Mouse (Mus musculus): ENCODE data around the gene Mael.
A peak's percentile ranks its signal among the peaks of the same experiment; 100 is the strongest.

Mael gene

DNA sequence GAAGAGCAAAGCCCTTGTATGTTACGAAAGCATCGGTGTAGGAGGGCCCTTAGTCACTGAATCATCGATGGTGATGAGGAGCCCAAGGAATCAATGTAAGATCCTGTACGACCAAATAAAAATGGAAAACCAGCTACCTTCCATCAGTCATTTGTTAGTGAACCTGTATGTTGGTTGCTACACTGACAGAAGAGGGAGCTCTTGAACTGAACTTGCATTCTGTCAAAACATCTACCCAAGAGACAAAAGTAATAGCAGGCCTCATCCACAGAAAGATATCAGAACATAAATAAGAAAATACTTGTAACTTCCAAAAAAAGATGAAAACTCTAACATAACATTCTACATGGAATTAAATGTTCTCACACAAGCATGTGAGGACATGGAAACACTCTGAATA lies 24.4 kb downstream of the Mael start:
- no peak for ATAC-seq (ENCODE audit: insufficient number of reproducible peaks, low FRiP score, low TSS enrichment)

DNA sequence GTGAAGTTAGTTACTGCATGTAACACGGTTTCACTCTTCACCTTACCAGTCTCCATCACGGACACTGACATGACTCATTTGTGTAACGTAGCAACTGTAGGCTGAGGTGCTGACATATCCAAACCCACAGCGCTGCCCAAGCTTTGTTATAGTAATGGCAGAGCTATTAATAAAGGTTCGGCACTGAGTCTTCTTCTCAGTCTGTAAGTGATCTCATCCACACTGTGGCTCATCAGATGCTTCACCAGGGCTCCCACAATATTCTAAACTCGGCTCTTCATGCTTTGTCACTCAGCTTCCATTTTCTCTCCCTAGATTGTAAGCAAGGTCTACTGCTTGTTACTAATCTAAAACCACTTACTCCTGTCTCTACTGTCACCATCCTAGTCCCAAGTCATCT lies 29.2 kb downstream of the Mael start:
- no peak for ATAC-seq (ENCODE audit: insufficient number of reproducible peaks, low FRiP score, low TSS enrichment)

DNA sequence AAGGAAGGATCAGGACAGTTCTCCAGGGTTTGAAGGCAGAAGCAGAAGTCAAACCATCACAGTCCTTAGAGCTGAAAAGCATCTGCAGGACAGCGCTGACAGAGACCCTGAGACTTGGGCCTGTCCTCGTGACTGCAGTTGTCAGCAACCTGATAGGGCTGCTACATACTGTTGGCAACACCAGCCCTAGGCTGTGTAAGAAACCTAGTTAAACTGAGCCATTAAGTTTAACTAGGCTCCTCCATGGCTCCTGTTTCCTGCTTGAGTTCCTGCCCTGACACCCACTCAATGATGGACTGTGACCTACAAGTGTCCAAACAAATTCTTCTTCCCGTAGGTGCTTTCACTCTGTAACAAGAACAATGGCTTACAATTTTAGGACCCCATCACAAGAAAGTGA lies 33.4 kb downstream of the Mael start:
- no peak for ATAC-seq (ENCODE audit: insufficient number of reproducible peaks, low FRiP score, low TSS enrichment)

DNA sequence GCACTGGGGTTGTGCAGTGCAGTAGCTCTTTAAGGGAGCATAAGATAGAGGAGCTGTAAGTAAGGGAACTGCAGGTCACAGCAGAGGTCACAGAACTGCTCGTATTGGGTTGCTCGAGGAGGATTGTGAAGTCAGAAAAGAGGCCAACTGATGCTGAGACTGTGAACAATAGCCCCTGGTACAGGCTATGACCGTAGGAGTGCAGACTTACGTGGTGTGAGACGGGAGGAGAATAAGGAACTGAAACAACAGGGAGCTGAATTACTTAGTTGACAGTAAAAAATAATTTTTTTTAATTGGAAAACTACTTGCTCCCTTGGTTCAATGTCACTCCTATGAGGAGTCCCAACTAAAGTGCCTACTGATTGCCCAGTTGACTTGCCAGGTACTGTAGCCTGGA lies 34.4 kb downstream of the Mael start:
- no peak for ATAC-seq (ENCODE audit: insufficient number of reproducible peaks, low FRiP score, low TSS enrichment)

DNA sequence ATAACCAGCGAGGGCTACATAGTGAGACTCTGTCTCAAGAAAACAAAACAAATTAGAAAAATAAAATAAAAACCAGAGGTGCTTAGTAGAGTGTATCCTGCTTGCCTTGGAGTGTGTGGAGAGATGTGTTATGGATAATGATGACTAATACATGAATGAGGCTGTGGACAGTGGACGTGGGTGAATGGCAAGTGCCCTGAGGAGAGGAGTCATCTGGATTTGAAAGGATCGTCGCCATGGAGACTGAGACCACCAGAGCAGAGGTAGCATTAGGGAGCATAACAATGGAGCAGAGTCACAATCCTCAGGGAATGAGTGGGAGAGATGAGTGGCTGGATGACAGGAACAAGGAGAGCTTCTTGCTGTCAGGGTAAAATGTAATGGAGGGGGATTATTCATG lies 48.7 kb downstream of the Mael start:
- ATAC-seq (ENCODE audit: insufficient number of reproducible peaks, low FRiP score, low TSS enrichment): no peak

DNA sequence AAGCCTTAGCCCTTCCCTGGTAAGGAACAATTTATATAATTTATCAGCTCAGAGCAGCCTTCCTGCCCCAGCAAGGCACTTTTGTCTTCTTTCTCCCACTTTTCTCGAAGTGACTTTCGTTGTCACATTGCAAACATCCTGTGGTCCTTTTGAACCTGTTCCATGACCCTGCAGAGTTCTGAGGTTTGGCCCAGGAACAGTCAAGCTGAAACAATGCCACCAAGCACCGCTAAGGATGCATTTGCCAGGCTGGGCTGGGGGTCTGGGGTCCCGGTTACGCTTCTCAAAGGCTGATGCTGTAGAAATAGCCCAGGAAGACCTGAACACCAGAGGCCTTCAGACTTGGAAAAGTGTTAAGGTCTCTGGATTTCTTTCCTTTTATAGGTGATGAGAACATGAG lies 53.2 kb downstream of the Mael start:
- ATAC-seq (ENCODE audit: insufficient number of reproducible peaks, low FRiP score, low TSS enrichment): no peak

DNA sequence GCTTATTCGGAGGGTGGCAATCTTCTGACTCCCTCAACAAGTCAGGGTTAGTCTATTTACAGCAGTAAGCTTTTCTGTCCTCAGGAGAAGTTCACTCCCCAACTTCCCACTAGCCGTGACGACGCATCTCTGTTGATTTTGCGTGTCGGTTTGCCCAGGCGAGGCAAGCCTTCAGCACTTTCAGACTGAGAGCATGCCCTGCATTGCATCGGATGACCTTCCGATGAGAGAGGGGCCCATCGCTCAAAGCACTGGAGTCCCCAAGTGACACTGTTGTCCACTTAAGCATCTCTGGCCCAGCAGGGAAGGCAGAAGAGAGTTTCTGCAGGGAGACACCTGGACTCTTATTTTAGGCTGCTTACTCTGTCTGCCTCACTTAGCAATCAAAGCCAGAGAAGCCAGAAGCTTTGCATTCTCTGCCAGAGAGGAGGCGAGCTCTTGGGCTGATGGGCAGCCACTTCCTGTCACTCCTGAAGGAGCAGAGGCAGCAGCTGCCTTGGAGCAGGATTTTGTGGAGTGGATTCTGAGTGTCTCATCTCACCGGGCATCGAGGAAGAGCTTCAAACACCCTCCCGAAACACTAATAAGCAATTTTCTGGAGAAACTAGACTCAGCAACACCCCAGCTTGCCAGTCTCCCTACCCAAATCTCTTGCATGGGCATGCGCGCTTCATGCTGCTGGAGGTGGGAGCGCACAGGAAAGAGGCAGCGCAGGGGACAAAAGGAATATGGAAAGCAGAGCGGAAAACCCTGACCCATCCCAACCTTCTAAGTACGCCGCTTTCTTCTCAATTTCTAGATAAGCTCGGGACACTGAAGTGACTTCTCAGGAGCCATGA lies 53.9 kb downstream of the Mael start:
- ATAC-seq (ENCODE audit: insufficient number of reproducible peaks, low FRiP score, low TSS enrichment): no peak

DNA sequence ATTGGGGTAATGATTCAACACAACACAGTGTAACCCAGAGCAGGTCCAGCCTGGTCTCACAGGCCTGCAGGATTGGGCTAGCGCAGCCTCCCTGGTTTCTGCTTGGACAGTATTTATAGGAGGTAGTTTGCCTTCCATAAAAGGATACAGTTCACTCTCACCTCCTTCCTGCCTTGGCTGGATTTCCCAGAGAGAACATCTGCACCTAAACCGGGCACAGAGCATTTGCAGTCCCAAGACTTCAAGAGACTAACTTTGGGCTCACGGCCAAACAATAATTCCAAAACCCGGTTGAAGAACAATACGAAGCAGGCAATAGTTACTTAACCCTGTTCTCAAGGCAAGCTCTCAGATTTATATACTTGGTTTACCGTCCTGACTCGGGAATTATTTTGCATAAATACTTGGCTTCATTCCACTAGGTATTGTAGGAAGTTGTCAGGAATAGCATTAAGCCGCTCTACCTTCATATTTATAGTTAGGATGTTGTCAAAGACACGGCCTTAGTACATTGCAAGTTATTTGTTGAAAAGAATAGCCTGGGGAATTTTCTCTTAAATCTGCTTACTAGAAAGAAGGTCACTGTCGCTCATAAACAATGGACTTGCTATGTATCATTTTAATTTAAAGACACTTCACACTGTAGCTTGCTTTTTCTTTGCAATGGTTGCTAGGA lies 55.5 kb downstream of the Mael start:
- no peak for ATAC-seq (ENCODE audit: insufficient number of reproducible peaks, low FRiP score, low TSS enrichment)

DNA sequence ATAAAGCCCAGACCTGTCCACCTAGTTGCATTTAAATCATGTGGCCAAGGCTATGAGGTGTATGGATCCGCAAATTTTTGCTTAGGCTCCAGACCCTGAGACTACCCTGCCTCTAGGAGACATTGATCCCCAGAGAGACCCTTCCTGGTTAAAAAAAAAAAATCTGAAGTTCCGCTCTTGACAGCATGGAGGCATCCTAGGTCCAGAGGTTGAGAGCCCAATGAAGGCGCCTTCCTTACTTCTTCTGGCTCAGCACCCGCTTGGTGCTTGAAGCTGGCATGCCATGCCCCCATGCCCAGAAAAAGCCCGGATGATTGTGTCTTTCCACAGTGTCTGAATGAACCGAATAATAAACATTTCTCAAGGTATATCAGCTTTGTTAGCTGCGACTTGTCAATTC lies 57.0 kb downstream of the Mael start:
- no peak for ATAC-seq (ENCODE audit: insufficient number of reproducible peaks, low FRiP score, low TSS enrichment)

DNA sequence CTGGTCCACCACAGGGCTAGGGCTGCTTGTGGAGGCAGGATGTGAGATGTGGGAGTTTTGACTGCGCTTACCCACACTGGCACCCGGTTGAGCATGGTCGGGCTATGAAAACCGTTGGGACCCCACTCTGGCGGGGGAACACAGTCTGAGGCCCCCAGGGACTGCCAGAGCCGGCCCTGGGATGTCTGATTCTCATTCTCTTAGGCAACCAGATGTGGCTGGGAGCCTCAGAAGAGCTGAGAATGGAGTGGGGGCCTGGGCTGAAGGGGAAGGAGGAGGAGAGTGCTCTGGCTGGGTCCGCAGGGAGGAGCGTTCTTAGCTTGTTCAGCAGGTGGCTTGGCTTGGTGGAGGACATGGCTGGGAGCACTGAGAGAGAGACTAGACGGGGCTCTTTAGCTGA lies 64.9 kb downstream of the Mael start:
- no peak for ATAC-seq (ENCODE audit: insufficient number of reproducible peaks, low FRiP score, low TSS enrichment)

DNA sequence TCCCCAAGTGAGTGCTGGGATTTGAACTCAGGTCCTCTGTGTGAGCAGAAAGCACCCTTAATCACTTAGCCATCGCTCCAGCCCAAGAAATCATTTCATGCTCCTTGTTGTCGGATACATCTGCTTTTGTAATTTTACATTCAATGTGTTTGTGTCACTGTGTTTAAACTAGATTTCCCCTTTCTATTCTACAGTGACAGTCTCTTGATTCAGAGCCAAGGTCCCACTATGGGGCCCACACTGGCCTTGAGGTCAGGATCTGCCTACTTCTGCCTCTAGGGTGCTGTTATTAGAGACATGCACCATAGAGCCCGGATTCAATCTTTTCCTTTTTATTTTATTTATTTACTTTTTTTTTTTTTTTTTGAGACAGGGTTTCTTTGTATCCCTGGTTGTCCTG lies 65.6 kb downstream of the Mael start:
- no peak for ATAC-seq (ENCODE audit: insufficient number of reproducible peaks, low FRiP score, low TSS enrichment)

DNA sequence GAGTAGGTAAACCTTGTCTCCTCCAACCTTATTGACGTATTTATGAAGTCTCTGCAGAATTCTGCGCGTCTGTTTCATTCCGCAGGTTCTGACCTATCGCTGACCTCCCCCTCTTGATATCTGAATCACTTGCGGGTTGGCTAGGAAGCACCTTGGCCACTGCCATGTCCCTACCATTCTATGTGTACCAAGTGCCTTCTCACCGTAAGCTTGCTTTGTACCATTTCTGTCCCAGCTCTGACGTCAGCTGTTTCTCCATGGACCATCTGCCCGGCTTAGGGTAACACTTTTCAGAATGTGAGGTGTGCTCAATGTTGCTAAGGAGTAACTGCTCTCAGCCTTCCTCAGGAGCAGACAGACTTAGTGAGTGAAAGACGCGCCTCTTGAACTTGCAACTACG lies 67.7 kb downstream of the Mael start:
- ATAC-seq (ENCODE audit: insufficient number of reproducible peaks, low FRiP score, low TSS enrichment): no peak

DNA sequence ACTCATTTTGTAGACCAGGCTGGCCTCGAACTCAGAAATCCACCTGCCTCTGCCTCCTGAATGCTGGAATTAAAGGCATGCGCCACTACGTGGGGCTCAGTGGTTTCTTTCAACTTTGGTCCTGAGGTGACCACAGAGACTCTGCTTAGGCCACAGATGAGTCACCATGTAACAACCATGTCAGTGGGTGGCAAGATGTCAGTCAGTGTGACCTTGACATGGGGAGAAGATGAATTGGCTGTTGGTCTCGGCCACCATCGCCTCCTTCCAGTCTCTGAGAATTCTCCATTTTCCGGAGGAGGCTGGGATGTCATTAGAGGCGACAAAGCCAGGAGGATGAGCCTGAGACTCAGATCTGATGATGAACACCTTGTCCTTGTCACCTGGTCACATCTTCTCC lies 68.8 kb downstream of the Mael start:
- ATAC-seq (ENCODE audit: insufficient number of reproducible peaks, low FRiP score, low TSS enrichment): no peak

DNA sequence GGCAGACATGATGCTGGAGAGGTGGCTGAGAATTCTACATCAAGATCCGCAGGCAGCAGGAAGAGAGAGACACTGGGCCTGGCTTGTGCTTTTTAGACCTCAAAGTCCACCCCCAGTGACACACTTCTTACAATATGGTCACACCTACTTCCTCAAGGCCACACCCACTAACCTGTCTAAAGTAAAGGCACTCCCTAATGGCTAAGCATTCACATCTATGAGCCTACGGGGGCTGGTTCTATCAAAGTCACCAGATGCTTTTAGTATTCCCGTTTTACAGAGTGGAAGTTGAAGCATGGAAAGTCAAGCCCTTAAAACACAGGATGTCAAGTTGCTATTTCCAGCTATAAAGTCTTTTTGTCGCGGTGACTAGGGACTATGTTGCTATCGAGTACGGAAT lies 70.5 kb downstream of the Mael start:
- no peak for ATAC-seq (ENCODE audit: insufficient number of reproducible peaks, low FRiP score, low TSS enrichment)

DNA sequence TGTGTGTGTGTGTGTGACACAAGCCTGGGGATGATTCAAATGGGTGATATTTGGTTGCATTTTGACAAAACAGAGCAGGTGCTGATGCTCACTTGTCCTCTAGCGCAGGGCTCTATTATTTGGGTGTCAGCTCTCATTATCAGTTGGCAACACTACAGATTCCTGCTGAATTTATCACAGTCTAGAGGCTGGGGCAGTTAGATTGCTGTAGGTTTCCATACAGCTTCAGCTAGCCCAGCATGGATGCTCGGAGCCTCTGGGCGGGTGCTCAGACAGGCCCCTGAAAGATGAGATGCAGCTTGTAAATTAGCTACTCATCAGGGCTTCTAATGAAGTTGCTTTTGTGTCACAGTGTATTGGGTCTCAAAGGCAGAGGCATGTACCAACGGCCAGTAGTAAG lies 71.1 kb downstream of the Mael start:
- ATAC-seq (ENCODE audit: insufficient number of reproducible peaks, low FRiP score, low TSS enrichment): no peak

DNA sequence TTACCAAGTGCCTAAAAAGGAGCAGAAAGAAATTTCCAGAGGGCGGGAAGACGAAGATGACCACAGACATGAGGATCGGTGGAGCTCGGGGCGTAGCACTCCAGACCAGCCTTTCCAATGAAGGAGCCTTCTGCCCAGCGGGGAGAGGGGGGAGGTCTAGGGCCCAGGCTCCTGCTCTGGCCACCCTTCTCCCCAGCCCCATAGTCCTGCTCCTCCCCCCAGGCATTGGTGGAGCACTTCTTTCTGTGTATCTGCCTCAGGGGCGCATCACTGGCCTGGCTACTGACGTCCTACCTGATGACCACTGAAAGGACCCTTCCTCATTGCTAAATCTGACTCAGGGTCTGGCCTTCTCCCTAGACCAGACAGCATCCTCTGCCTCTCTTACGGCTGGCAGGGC lies 73.4 kb downstream of the Mael start:
- no peak for ATAC-seq (ENCODE audit: insufficient number of reproducible peaks, low FRiP score, low TSS enrichment)

DNA sequence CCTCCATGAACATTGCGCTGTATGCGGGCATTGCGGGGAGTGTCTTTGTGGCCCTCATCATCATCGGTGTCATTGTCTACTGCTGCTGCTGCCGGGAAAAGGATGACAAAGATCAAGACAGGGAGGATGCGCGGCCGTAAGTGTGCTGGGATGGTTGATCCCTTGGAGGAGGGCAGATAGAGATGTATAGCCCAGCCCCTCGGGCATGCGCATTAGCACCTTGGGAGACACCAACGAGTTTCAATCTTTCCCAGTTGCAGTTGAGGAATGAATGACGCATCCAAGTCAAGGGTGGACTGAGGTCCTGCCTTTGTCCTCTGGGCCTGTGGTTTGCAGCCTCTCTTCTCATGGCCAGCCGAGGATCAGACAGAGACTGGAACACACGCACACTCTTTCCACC lies 74.0 kb downstream of the Mael start:
- no peak for ATAC-seq (ENCODE audit: insufficient number of reproducible peaks, low FRiP score, low TSS enrichment)

DNA sequence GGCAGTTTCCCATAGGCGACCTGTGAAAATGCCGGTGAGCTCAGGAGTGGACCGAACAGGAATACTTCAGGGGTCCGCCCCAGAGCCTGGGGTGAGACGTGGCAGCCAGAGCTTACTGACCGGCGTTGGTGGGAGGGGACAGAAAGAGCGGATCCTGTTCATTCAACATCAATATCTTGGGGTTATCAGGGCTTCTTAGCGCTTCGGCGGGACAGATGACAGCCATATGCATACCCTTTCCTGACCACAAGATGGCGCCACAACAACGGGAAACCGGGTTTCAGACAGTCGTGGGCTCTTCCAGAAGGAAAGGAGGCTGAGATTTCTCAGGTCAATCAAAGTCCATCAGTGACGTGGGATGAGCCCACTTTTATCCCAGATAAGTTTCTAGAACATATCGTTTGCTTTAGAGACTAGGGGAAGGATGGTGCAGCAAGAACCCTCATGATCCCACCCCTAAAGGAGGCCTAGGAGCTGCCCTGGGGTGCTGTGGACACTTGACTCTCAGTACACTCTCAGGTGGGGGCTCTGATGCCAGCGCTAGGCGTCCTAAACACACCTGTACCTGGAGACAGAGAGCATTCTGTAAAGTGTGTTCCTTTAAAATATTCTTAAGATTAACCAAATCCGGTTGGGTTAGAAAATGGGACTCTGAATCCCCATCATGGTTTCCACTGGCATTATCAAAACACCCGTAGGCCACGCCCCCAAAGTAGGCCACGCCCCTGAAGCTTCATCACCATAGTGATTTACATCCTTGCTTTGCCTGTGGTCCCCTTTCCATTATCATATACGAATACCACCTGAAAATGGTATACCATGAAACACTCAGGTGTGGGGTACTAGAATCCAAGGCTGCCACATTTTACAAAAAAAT lies 77.7 kb downstream of the Mael start:
- peak; percentile 56 for ATAC-seq (ENCODE audit: insufficient number of reproducible peaks, low FRiP score, low TSS enrichment)

DNA sequence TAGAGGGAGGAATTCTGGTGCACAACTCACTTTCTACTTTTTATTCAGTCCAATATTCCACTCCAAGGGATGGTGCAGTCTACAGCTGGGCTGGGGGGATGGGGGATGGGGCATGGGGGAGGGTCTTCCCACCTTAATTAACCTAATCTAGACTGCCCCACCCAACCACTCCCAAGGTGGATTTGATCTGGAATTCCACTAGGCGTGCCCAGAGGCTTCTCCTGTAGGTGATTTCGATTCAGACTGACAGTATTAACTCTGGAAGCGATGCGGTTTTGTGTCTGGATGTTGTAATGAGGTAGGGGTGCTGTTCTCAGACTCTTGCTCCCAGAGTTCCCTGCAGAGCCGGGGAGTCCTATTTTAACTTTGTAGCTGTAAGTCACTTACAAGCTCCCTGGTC lies 78.4 kb downstream of the Mael start:
- ATAC-seq (ENCODE audit: insufficient number of reproducible peaks, low FRiP score, low TSS enrichment): no peak

DNA sequence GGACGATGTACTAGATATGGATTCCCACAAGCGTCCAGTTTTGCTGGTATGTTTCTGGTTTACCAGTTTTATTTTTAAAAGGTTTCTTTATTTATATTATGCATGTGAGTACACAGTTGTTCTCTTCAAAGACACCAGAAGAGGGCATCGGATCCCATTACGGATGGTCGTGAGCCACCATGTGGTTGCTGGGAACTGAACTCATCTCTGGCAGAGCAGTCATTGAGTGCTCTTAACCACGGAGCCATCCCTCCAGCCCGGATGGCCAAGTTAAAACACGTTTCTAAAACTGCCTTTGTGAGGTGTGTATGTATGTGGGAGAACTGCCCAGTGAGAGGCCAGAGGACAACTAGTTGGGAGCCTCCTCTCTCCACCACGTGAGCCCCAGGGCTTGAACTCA lies 79.9 kb downstream of the Mael start:
- ATAC-seq (ENCODE audit: insufficient number of reproducible peaks, low FRiP score, low TSS enrichment): no peak

DNA sequence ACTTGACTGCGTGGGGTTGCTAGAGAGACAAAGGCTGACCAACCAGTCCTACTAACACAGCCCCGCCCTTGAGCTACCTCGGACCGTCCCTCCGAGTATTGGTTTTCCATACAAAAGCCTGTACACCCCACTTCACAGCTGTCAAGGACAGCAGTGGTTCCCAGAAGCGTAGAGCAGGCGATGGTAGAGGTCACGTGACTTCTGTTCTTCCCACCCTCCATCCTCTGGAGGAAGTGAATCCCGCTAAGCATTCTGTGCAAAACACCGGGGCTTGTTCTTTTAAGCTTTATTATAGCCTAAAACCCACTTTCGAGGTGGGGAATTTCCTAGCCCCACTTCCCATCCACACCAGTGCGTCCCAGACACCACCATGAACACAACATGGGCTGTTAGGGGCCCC lies 80.8 kb downstream of the Mael start:
- no peak for ATAC-seq (ENCODE audit: insufficient number of reproducible peaks, low FRiP score, low TSS enrichment)
